Mouse (Mus musculus) heart, adult 2 months (tissue): ENCODE measurements at regions not wholly inside any gene's neighbourhood (a gene's known extent, or its start where the extent isn't known, plus 50 kb on each side); places are given as distances from the start of the nearest gene placed in this dataset.

Experiments used
- DNase-seq, 2 experiments: peaks; one replicate each; pipeline ENCODE4 v3.0.0; 2021
- H3K27ac ChIP-seq: fragments of 200-600 bp; 2 replicates; pipeline ENCODE4 v1.8.1; 2022
- H3K27me3 ChIP-seq: fragments of 200-500 bp; 2 replicates; pipeline ENCODE4 v1.6.1; 2012; ENCODE audit warnings: mild to moderate bottlenecking, low read length, inconsistent platforms, mixed read lengths; ENCODE audit not compliant: control insufficient read depth, insufficient read depth
- H3K36me3 ChIP-seq: fragments of 200-500 bp; 2 replicates; pipeline ENCODE4 v1.6.1; 2012; ENCODE audit warnings: low read length, inconsistent platforms; ENCODE audit not compliant: control insufficient read depth, insufficient read depth
- H3K4me1 ChIP-seq: fragments of 200-500 bp; 2 replicates; pipeline ENCODE4 v1.6.1; 2011; ENCODE audit warnings: low read length; ENCODE audit not compliant: control insufficient read depth, insufficient read depth
- H3K4me3 ChIP-seq: fragments of 200-600 bp; 2 replicates; pipeline ENCODE4 v1.8.1; 2022
- H3K79me2 ChIP-seq: fragments of 200-500 bp; replicated peaks from 2 replicates; pipeline ENCODE4 v1.6.1; 2012; ENCODE audit warnings: mild to moderate bottlenecking, inconsistent platforms, low read length, moderate library complexity, mixed read lengths; ENCODE audit not compliant: control insufficient read depth, insufficient read depth
- H3K9ac ChIP-seq: fragments of 200-500 bp; 2 replicates; pipeline ENCODE4 v1.6.1; 2012; ENCODE audit warnings: low read depth, mild to moderate bottlenecking, control low read depth, inconsistent platforms, low read length, mixed read lengths
- CTCF ChIP-seq: fragments of 200-600 bp; IDR thresholded peaks from 2 replicates; pipeline ENCODE4 v1.8.1; 2022; ENCODE audit warnings: antibody characterized with exemption, mild to moderate bottlenecking, moderate library complexity
- EP300 ChIP-seq: fragments of 200-500 bp; IDR thresholded peaks from 2 replicates; pipeline ENCODE4 v1.6.1; 2011; ENCODE audit warnings: low read depth, low read length, control low read depth; ENCODE audit not compliant: insufficient read depth
- POLR2A ChIP-seq: fragments of 200-500 bp; IDR thresholded peaks from 2 replicates; pipeline ENCODE4 v1.6.1; 2011; ENCODE audit warnings: mild to moderate bottlenecking, low read depth, low read length, control low read depth; ENCODE audit not compliant: insufficient read depth
- WGBS: fragments of 180-500 bp; shearing (Covaris S2); methylation state at CpG from one replicate; pipeline ENCODE4 v1.1.7; 2018; 5-methylcytosine and 5-hydroxymethylcytosine counted together
- intact Hi-C: fragments of 180-260 bp; cut with DNase I; formaldehyde crosslinking; loops from one replicate; pipeline ENCODE4 v1.15.1; 2025

GRCm38 (mm10) chr10:117509431-117510223, 119.7 kb upstream of the Cpm start:
- H3K27me3 ChIP-seq: no peaks in the 10 kb centered on the region; the same call in 1 of the 2 replicates
- H3K79me2 ChIP-seq: no peaks in the 10 kb centered on the region
- H3K36me3 ChIP-seq: no peaks in the 10 kb centered on the region
- intact Hi-C loops: no loop called here
- H3K9ac ChIP-seq: no peak overlapping the region
- H3K4me3 ChIP-seq: no peak overlapping the region
- TF ChIP-seq POLR2A: no peak
- no peak for TF ChIP-seq CTCF
- TF ChIP-seq EP300: no peak
- DNase-seq: no peak
- H3K4me1 ChIP-seq: no peaks in the 10 kb centered on the region
- WGBS: 76% methylated on average over 9 of the region's 9 CpGs
- no peak overlapping the region for H3K27ac ChIP-seq

GRCm38 (mm10) chr10:117506252-117506992, 122.9 kb upstream of the Cpm start:
- Histone ChIP-seq H3K4me3 (no peak overlapping the region), H3K79me2 (no peaks in the 10 kb centered on the region), H3K27ac (no peak overlapping the region), H3K27me3 (no peaks in the 10 kb centered on the region; the same call in 1 of the 2 replicates), H3K4me1 (no peaks in the 10 kb centered on the region), H3K36me3 (no peaks in the 10 kb centered on the region), H3K9ac (no peak overlapping the region)
- TF ChIP-seq POLR2A: no peak
- no peak for TF ChIP-seq CTCF
- TF ChIP-seq EP300: no peak
- WGBS: 82% methylated on average over 5 of the region's 5 CpGs
- DNase-seq: no peak
- intact Hi-C loops: no loop called here

- intact Hi-C loops: no loop called here
- no peaks in the 10 kb centered on the region for H3K79me2 ChIP-seq
Measured at GRCm38 (mm10) chr10:117505529-117505928, 123.8 kb upstream of the Cpm start.

GRCm38 (mm10) chr10:117505057-117505456, 124.2 kb upstream of the Cpm start:
- Histone ChIP-seq H3K36me3 (no peaks in the 10 kb centered on the region), H3K79me2 (no peaks in the 10 kb centered on the region), H3K4me1 (no peaks in the 10 kb centered on the region), H3K4me3 (no peak overlapping the region), H3K27ac (no peak overlapping the region), H3K27me3 (no peaks in the 10 kb centered on the region; the same call in 1 of the 2 replicates), H3K9ac (no peak overlapping the region)
- no peak for DNase-seq
- TF ChIP-seq EP300 (no peak), CTCF (no peak), POLR2A (no peak)
- intact Hi-C loops: no loop called here
- 83% methylated on average over 3 of the region's 3 CpGs for WGBS

More at GRCm38 (mm10) chr10:117505529-117505928, 123.8 kb upstream of the Cpm start:
- Histone ChIP-seq H3K36me3 (no peaks in the 10 kb centered on the region), H3K9ac (no peak overlapping the region), H3K27ac (no peak overlapping the region), H3K27me3 (no peaks in the 10 kb centered on the region; the same call in 1 of the 2 replicates), H3K4me1 (no peaks in the 10 kb centered on the region), H3K4me3 (no peak overlapping the region)
- TF ChIP-seq EP300 (no peak), POLR2A (no peak), CTCF (no peak)
- DNase-seq: no peak
- 75% methylated on average over 4 of the region's 4 CpGs for WGBS

- Histone ChIP-seq H3K4me3 (no peak overlapping the region), H3K36me3 (no peaks in the 10 kb centered on the region), H3K9ac (no peak overlapping the region), H3K4me1 (no peaks in the 10 kb centered on the region), H3K27me3 (no peaks in the 10 kb centered on the region; the same call in 1 of the 2 replicates), H3K79me2 (no peaks in the 10 kb centered on the region), H3K27ac (no peak overlapping the region)
- DNase-seq: no peak
- TF ChIP-seq EP300 (no peak), POLR2A (no peak), CTCF (no peak)
- 77% methylated on average over 5 of the region's 5 CpGs for WGBS
- intact Hi-C loops: no loop called here
Measured at GRCm38 (mm10) chr10:117504267-117504902, 124.6 kb upstream of the Cpsf6 start.
